Mouse (Mus musculus) C2C12 (cell line): ENCODE results near the gene Ipo7.

Experiments
- CTCF ChIP-seq: IDR thresholded peaks from one replicate; pipeline ENCODE4 v1.5.1; 2011; ENCODE audit not compliant: control insufficient read depth, insufficient read depth, insufficient read length
- MAX ChIP-seq: IDR thresholded peaks from one replicate; pipeline ENCODE4 v1.6.1; 2011; ENCODE audit warnings: mild to moderate bottlenecking, control low read depth
- MYOG ChIP-seq: IDR thresholded peaks from one replicate; pipeline ENCODE4 v1.6.1; 2011; ENCODE audit not compliant: control insufficient read depth, insufficient read length; ENCODE audit errors: extremely low read depth
- USF1 ChIP-seq: IDR thresholded peaks from one replicate; pipeline ENCODE4 v1.6.1; 2011; ENCODE audit warnings: low read depth, mild to moderate bottlenecking, control low read depth, moderate library complexity

GRCm38 (mm10) chr7:110059092-110059785 lies 41.2 kb downstream of the Ipo7 start:
- TF ChIP-seq CTCF (no peak), MYOG (no peak), USF1 (no peak), MAX (no peak)
